Mouse (Mus musculus) lung, postnatal 0 days (tissue): ENCODE results near the gene Bbs1.

ENCODE experiments used
- CTCF ChIP-seq: IDR thresholded peaks from 2 replicates; pipeline ENCODE4 v1.5.1; 2016; ENCODE audit warnings: antibody characterized with exemption, mild to moderate bottlenecking
- EP300 ChIP-seq: IDR thresholded peaks from 2 replicates; pipeline ENCODE4 v1.6.1; 2016; ENCODE audit warnings: antibody characterized with exemption, mild to moderate bottlenecking, control low read depth

DNA sequence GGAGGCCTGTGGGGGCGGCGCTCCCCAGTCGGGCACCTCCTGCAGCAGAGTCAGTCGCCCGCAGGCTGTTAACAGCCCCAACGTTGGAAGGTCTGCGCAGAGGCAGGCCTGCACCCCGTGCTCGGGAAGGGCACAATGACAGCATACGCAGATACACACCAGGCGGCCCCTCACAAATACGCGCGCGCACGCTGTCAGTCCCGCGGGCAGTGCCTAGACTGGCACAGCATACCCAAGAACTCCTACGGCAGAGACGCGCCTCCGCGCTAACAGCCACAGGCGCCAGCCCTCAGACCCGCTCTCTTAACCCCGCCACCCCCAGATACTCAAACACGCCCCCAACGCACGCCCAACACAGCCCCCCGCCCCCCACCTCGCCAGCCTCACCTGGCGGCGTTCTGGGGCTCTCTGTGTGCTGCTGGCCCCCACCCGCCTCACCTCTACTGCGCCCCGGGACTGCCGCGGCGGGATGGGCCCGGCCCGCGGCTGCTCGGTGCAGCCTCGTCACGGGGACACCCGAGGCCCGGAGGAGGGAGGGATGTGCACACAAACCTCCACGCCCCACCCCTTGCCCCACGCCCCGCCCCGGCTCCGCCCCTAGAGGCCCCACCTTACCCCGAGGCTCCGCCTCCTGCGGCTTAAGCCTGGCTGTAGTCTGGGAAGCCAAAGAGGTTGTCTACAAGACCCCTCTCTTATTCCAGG lies 36.3 kb upstream of the Bbs1 start, which contains the start of gene Peli3:
- TF ChIP-seq EP300 (no peak), CTCF (no peak)
